Mouse (Mus musculus): ENCODE results near the gene Fam133b. TPM values are rescaled to one million over a fixed set of nuclear protein-coding genes. Genes with fewer than 3 reads are reported as not detected.
"Not testable (repeated sequence)": the region's sequence is repeated elsewhere in the genome, so short reads cannot be mapped to it uniquely, and the experiment has no call there.

The Fam133b gene
- polyA plus RNA-seq, 1 experiment from 2014 or later, result 40.9 TPM

DNA sequence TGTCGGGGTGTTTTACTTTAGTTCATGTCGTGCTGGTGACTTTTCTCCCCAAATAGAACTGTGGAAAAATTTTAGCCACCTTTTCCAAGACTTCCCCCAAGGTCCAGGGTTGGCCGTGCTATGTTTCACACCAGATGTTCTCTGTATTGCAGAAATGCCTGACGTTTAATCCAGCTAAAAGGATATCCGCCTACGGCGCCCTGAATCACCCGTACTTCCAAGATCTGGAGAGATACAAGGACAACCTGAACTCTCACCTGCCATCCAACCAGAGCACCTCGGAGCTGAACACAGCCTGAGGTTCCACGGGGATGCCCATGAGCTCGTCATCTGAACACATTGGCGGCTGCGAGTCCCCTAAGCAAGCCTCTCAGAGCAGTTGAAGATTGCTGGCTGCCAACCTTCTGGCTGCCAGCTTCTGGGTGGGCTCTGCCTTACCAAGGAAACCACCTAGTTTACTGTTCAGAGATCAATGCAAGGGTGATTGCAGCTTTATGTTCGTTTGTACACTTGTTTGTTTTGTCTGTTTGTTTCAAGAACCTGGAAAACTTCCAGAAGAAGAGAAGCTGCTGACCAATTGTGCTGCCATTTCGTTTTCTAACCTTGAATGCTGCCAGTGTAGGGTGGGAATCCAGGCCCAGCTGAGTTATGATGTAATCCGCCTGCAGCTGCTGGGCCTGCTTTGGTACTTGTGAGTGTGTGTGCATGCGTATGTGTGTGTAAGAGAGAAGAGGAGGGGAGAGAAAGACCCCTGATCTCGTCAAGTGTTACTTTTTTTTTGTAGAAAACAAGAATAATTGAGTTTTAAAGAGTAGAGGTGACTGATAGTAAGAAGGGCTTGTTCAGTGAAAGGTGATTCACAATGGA lies 22.9 kb upstream of the Fam133b start:
- DNase-seq (ENCODE audit: low spot score), result no peak

- no peak for DNase-seq (ENCODE audit: low spot score)
Observed at GRCm38 (mm10) chr5:3521741-3522140, 21.9 kb upstream of the Fam133b start.

GRCm38 (mm10) chr5:3522826-3523225 lies 20.8 kb upstream of the Fam133b start:
- no peak for DNase-seq (ENCODE audit: low spot score)

DNA sequence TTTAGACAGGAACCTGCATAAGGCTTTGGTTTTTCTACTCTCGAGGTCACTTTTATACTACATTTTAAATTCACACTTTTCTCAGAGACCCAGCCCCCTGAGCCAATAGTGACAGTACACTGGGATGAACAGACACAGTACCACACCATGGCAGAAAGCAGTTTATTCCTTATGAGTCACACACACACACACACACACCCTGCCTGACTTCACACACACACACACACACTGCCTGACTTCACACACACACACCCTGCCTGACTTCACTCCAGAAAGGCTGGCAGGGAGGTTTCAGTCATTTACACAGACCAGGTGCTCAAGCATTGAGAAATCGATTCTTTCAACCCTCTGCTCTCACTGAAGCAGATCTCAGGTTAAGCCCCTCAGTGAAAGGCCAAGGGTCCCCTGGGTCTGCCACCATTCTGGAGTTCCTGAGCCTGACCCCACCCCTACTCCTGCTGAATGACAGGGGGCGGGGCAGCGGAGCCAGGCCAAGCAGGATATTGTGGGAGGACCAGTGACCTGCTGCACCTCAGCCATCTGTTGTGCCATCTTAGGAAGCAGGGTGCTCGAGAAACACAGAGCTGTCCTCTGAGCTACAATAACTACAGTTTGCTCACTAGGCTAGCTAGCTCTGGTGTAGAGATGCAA lies 16.5 kb upstream of the Fam133b start:
- no peak for DNase-seq (ENCODE audit: low spot score)

- no peak for DNase-seq (ENCODE audit: low spot score)
Observed at GRCm38 (mm10) chr5:3529585-3530189, 13.9 kb upstream of the Fam133b start.

- not testable (repeated sequence) for DNase-seq (ENCODE audit: low spot score)
Observed at GRCm38 (mm10) chr5:3532048-3532447, 11.6 kb upstream of the Fam133b start.

- DNase-seq (ENCODE audit: low spot score), result no peak
Observed at GRCm38 (mm10) chr5:3536592-3537212, 6.9 kb upstream of the Fam133b start.

- DNase-seq (ENCODE audit: low spot score), result no peak
Observed at GRCm38 (mm10) chr5:3538505-3539472, 4.8 kb upstream of the Fam133b start.

DNA sequence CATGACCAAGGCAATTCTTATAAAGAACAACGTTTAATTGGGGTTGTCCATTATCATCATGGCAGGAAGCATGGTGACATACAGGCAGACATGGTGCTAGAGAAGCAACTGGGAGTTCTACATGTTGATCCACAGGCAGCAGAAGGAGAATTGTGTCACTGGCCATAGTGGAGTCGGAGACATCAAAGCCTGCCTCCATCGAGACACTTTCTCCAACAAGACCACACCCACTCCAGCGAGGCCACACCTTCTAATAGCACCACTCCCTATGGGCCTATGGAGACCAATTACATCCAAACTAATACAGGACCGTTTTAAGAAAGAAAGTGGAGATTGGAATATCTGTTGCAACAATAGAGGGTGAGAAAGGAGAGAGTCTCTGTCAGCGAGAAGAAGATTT lies 1.8 kb upstream of the Fam133b start:
- DNase-seq (ENCODE audit: low spot score), result no peak

DNA sequence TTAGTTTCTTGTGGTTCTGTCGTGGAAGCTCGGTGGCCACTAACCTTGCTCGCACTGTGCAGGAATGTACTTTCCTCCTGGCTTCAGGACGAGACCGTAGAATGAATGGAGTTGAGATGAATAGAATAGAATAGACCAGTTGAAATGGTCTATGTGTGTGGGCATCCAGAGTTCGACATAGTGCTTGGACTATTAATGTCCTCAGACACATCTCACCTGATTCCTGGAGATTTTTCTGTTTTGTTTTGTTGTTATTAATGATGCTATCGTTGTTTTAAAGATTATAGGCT lies 792 bp downstream of the Fam133b start:
- DNase-seq (ENCODE audit: low spot score), result no peak

DNA sequence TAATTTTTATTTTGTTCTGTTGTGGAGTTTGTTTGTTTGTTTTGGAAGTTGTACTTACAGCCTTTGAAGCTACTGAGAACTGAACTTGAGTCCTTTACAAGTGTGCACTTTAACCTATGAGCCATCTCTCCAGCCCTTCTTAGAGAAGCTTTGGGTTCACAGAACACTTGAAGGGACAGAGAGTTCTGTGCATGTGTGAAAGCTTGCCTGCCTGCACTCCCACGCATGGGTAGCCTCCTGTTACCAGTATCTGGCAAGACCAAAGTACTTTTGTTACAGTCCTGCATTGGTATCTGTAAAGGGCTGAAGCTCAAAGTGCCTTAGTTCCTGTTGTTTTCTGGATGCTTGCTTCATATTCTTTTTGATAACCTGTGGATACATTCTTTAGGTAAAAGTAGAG lies 2.6 kb downstream of the Fam133b start:
- no peak for DNase-seq (ENCODE audit: low spot score)

- DNase-seq (ENCODE audit: low spot score), result no peak
Observed at GRCm38 (mm10) chr5:3551481-3551880, 7.8 kb downstream of the Fam133b start.

- no peak for DNase-seq (ENCODE audit: low spot score)
Observed at GRCm38 (mm10) chr5:3554198-3554597, 10.6 kb downstream of the Fam133b start.

DNA sequence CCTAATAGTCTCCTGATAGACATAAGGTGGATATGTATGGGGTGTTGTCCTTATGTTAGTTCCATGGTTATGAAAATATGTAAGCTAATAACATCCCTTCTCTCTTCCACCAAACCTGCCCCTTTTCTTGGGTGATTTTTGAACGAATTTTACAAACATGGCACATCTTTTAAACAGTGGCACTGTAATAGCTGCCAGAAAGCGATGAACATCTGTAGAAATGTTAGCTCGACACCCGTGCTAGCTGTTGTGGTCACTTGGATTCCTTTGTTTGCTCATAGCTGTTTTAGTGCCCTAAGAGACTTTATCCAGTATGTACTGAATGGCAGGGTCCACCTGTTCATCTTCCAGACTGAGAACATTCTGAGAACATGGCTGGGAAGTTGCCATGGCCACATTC lies 27.6 kb downstream of the Fam133b start, which contains the start of gene 1700109H08Rik:
TSS of gene 1700109H08Rik (plus strand) at position 301 of the 400 bp plus-strand sequence.
- DNase-seq (ENCODE audit: low spot score), result no peak

GRCm38 (mm10) chr5:3574825-3575224 lies 31.2 kb downstream of the Fam133b start:
- no peak for DNase-seq (ENCODE audit: low spot score)

- no peak for DNase-seq (ENCODE audit: low spot score)
Observed at GRCm38 (mm10) chr5:3577939-3578338, 34.3 kb downstream of the Fam133b start.

- DNase-seq (ENCODE audit: low spot score), result no peak
Observed at GRCm38 (mm10) chr5:3579066-3579465, 35.4 kb downstream of the Fam133b start.

DNA sequence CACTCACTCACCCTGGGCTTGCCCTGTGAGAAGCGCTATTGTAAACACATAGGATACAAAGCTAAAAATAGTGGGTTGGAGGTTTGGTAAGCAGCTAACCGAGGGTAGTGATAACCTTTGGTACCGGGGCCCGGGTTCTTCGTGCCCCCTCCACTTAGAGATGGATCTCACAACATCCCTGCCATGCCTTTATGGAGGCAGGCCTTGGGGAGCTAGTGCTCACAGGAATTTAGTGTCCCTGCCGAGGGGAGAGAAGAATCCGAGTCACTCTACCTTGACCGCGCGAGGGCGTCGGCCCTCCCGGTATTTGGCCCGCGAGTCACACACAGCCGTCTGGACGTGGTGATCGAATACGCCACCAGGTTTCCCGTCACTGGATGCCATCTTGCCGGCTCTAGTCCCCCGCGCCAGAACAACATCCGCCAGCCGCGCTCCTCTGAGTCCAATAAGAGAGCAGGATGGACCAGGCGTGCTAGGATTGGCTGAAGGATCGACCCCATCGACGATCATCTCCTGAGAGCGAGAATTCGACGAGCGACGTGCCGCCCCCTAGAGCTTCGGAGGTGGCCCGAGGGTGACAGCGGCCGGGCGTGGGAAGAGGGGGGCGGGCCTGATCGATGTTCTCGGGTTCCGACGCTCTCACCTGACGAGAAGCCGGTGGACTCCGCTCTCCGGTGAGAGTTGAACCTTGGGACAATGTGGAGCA lies 52.2 kb downstream of the Fam133b start, which contains the start of gene Pex1:
TSS of gene Pex1 (plus strand) at position 374 of the 706 bp plus-strand sequence.
- DNase-seq (ENCODE audit: low spot score), result peak; percentile 98

DNA sequence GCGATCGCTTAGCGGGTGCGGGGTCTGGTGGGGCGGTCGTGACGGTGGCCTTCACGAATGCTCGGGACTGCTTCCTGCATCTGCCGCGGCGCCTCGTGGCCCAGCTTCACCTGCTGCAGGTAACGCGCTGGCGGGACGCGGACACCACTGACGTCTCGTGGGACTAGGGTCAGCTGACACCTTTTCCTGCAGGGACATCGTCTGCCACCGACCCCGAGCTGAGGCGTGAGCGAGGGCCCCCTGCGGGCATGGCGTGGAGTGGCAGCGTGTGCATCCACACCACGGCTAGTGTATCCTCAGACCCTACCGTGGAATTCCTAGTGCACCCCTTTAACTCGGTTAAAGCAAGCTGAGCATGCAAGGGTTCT lies 52.8 kb downstream of the Fam133b start, which contains the start of gene Rbm48:
TSS of gene Rbm48 (minus strand) at position 187 of the 368 bp plus-strand sequence.
- peak; percentile 78 for DNase-seq (ENCODE audit: low spot score)

- no peak for DNase-seq (ENCODE audit: low spot score)
Observed at GRCm38 (mm10) chr5:3597171-3597570, 53.5 kb downstream of the Fam133b start.
